Mouse (Mus musculus): ENCODE measurements around the gene Hus1.
A peak's percentile ranks its signal among the peaks of the same experiment; 100 is the strongest.

Hus1 gene

DNA sequence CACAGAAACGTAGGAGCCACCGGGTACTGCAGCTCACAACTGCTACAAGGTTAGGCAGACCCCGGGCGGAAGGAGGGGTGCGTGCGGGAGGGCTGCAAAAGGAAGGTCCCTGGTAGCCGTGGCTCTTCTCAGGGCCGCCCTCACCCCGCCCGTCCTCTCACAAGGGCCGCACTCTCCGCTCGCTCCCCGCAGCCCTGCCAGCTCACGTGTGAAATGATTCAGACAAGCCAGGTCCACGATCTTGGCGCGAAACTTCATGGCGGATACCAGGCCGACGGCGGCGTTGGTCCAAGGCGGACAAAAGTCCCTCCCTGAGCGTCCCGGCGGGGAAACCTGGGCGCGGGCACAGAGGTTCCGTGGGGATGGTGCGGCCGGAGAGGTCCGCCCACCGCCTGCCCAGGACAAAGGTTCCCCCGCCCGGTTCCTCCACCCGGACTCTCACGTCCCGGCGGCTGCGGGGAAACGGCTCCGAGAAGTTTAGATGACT is at the start of gene Hus1:
Hus1 (minus strand) TSS at position 339 of the 487 bp plus-strand sequence.
- peak; percentile 91 for DNase-seq (ENCODE audit: low spot score)

DNA sequence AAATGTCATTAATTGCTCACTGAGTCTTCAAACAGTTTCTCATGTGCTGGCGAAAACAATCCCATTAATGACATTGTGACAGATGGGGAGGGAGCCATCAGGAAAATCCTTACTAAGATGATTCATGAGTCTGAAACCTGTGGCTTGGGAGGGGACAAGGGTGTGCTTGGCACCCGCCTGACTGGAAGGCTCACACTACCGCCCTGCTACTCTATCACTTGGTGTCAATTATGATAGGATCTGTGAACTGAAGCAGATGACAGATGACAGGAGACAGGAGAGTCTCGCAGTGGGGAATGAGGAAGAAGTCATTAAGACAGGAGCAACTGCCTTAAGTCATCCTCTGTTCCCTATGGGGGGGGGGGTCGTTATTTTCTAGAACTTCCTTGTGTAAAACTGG is 49.5 kb upstream of the Hus1 start:
- no peak for DNase-seq (ENCODE audit: low spot score)

DNA sequence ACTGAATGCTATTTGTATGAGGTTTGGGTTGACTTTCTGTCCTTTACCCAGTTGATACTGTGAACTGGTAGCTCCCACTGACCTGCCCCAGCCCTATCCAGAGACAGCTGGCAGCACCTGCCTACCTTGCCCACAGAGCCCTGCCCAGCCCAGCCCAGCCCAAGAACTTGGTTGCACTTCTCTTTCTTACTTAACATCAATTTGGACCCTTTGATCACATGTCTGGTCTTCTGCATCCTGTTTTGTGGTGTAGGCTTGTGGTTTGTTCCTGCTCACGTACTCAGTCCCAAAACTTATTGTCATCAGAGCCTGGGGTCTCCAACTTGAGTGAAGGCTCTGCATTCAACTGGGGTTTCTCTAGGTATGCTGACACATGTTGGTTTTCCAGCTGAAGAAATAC is 49.0 kb upstream of the Hus1 start:
- no peak for DNase-seq (ENCODE audit: low spot score)

DNA sequence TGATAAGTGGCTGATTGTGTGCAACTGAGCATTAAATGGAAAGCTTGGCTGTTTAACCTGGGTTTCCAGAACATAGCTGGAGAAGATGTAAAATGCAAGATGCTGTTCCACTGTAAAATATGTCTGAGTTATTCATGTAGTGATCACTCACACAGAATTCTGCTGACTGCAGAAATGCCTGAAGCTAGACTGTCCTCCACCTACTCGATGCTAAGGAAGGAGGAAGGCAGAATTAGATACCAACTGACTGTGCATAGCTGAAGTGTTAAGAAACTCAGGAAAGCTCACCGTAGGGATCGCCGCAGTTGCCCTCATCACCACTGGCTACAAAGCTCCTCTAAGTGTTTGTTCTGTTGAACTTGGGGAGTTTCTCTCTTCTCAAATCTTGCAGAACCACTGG is 46.7 kb upstream of the Hus1 start:
- DNase-seq (ENCODE audit: low spot score), result no peak

DNA sequence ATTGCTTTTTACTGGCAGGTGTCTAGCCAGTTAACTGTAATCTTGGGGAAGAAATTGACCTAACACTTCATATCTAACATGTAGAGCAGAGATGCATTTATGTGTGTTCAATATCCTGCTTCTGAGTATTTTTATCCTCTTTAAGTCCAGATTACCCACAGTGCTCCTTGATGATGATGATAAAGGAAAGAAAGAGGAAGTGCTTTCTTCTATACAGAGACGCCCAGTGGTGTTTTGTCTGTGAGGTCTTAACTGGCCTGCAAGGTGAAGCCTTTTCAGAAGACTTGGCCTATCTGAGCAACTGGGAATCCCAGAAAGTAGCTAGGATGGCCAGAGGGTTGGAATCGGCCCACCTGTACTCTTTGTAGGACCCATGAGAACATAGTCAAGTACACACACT is 45.9 kb upstream of the Hus1 start:
- no peak for DNase-seq (ENCODE audit: low spot score)

DNA sequence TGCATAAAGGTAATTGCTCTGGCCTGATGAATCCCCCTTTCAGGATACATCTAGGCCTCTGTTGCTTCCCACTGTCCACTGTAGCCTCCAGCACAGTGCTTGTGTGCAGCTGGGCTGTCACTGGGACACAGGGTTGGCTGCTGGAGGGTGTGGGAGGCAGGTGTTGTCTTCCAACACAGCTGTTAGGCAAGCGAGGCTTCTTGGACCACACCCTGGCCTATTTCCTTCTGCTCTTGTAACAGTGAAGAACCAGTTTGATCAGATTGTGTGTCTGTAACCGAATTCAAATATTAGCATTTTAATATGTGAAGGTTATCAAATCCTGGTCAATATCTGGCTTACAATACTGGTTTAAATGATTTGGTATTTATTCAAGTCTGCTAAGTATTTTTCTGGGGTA is 40.9 kb upstream of the Hus1 start:
- DNase-seq (ENCODE audit: low spot score), result no peak

DNA sequence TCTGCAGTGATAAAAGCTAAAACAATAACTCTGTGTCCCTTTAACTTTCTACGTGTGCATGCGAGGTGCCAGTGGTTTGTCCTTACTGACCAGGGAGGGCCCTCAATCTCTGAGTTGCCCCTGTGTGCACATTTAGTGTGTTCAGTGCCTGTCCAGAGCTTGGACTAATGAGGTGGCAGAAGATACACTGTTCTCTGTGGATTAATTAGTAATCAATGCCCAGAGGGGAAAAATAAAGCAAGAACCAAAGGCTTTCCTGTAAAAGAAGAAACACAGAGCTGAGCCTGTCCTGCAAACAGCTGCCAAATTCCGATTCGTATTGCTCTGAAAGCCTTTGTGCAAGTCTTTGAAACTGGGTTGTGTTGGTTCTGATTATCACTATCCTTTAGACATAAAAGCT is 39.2 kb upstream of the Hus1 start:
- DNase-seq (ENCODE audit: low spot score), result no peak

DNA sequence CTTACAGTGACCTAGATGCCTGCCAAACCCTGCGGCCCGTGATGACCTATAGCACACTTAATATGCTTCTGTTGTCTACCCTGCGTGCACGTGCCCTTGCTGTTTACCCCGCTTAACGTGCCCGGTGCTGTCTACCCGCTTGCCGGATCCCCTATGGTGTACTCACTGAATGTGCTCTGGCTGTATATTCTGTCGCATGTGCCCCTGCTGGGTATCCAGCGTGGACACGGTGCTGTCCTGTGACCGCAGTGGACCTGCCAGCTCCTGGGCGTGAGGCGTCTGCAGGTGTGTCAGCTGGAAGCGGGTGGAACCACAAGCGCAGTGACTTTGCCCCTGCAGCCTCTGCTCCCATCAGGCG is 37.7 kb upstream of the Hus1 start, which contains the start of gene Sun3:
Sun3 (minus strand) TSS at position 289 of the 358 bp plus-strand sequence.
- peak; percentile 2 for DNase-seq (ENCODE audit: low spot score)

DNA sequence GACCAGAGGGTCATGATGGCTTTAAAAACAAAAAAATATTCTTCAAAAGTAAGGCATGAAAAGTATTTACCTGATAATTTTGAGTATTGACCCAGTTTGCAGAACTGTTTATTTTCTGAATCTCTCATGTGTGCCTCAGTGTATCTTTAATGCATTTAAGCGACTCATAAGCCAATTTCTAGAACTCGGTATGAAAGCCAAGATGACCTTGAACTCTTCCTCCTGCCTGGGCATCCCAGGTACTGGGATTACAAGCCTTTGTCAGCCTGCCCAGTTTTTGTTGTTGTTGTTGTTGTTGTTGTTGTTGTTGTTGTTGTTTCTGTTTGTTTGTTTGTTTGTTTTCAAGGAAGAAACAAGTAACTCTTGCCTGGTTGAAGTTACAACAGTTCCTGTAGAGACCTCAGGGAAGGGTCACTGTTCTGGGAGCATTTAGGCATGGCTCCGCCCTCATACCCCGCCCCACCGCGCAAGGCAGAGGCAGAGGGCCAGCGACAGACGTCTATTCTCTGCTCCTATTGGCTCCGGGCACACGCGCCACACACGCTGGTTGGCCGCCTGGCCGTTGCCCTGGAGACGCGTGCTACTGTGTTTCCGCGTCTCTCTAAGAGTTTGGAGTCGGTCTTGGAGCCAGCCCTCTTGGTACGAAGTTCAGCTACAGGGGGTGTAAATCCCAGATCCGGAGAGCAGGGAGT is 37.2 kb upstream of the Hus1 start, which contains the start of gene Gm11992:
Gm11992 (plus strand) TSS at position 584 of the 692 bp plus-strand sequence.
- DNase-seq (ENCODE audit: low spot score), result peak; percentile 58

DNA sequence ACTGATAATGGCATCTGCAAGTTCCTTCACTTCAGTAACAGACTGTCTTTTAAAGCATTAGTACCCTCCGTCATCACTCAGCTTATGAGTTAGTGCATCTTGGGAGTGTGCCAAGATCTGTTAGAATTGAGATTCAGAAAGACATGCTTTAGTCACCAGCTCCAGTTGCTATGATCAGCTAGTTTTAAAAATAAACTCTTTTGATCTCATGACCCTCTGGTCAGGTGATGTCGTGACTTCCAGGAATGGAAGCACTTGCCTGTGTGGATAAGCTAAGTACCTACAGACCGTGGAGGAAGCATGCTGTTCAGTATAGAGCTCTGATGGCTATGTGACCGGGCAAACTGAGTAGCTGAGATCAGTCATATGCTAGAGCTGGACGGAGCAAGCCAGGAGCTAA is 36.1 kb upstream of the Hus1 start:
- DNase-seq (ENCODE audit: low spot score), result no peak

DNA sequence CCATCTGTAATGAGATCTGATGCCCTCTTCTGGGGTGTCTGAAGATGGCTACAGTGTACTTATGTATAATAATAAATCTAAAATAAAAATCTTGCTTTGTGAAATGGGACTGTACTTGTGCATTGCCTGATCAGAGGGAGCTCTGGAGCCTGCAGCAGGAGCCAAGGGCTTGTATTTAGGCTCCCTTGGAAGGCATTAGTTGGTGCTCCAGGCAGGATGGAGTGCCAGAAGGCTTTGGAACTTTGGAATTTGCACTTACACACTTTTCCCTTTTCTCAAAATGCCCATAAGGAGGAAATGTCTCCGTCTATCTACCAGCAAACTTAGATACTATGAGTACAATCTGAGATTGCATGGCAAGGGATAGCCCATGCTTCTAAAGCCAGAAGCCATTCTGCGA is 35.6 kb upstream of the Hus1 start:
- no peak for DNase-seq (ENCODE audit: low spot score)

DNA sequence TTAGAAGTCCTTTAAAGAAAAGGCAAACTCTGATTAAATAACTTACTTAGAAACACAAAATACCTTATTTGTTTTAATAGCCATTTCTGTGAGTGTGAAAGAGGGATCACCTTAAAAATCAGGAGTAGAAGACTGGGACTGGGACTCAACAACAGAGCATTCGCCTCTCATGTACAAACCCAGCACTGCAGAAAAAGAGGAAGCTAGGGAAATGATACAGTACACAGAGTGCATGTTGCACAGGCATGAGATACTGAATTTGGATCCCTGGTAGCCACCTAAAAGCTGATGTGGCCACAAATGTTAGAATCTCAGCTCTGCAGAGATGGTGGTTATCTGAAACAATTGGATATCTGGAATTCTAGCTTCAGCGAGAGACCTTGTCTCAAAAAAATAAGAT is 20.5 kb upstream of the Hus1 start:
- no peak for DNase-seq (ENCODE audit: low spot score)

DNA sequence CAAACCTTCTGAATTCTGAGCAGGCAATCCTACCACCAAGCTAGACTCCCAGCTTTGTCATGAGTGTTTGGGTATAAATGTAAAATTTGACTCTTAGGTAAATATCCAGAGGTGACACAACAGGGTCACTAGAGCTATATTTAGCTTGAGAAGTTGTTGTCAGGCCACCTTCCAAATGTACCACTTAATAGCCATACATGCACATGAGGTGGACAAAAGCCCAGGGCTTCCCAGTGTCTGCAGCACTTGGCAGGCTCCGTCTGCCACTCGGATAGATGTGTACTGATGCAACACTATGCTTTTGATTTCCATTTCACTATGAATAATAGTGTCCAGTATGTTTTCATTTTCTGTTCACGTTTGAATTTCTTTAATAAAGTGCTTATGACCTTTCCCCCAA is 14.2 kb upstream of the Hus1 start:
- no peak for DNase-seq (ENCODE audit: low spot score)

DNA sequence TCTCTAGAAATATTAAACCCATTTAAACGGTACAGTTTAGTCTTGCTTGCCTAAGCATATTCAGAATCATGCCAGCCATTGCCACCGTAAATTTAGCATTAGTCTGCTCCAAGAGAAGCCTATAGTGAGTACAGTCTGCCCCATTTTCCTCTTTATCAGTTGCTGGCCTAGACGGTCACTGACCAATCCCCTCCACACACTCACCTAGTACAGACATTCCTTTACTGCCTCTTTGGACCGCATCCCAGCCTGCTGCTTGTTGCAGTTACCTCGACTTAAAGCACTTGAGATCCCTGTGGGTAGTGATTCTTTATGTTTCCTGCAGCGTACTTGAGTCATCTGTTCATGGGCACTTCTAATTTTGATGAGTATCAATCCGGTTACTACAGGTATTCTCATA is 13.8 kb upstream of the Hus1 start:
- DNase-seq (ENCODE audit: low spot score), result no peak

DNA sequence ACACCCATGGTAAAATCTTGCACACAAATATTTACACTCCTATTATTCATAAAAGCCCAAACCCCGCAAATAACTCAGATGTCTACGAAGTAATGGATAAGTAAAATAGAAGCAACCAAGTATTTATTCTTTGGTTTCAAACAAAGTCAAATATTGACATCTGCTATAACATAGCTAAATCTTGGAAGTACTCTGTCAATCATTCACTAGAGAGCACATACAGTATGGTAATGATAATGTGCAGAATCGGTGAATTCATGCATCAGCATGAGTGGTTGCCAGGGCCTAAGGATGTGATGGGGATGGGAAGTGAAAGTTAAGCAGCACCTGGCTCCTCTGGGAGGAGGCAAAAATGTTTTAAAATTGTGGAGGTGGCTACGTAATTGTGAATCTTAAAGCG is 9.2 kb upstream of the Hus1 start:
- DNase-seq (ENCODE audit: low spot score), result no peak

DNA sequence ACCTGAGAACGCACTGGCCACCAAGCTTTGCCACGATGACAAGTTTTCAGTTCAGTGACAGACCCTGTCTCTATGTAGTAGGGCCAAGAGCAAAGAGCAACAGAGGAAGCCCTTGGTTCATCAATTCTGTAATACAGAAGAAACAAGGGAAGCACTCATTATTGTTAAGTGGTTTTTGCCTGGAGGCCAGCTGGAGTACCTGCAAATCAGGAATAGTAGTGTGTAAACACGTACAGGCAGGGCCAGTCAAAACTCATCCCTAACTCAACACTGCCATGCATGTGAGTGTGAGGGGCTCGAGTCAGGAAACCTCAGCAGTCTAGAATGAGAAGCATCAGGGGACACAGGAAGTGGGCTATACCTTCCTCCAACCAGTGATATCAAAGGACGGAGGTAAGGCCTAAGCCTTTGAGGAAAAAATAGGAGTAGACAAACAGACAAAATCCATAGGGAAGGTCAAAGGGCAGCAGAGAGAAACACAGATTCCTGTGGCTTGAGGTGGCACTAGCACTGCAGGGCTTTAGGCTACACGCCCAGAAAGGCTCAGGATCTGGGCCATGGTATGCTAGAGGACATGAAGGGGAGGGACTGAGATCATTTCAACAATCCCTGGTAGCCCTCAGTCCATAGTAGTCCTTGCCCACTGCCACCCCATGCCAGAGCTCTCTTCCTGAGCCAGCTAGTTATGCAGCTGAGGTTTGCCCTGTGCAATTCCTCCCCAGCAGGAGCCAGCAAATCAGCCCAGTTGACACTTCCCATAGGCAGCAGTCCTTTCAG is 7.7 kb upstream of the Hus1 start:
- DNase-seq (ENCODE audit: low spot score), result no peak

DNA sequence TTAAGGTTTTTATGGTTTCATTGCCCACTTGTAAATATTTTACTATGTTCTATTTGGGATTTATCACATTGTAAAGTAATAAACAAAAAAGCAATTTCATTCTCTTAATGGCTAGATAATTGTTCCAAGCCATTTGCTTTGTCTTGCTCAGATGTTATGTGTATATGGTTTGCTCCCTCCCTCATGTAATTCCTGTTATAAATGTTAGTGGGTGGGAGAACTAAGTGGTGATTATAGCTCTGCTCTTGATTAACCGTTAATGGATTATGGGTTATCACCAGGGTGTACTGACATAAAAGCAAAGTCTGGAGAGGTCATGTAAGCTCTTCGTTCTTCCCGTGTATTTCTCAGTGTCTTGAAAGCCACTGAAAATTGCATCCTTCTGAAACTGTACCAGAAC is 3.7 kb upstream of the Hus1 start:
- no peak for DNase-seq (ENCODE audit: low spot score)

DNA sequence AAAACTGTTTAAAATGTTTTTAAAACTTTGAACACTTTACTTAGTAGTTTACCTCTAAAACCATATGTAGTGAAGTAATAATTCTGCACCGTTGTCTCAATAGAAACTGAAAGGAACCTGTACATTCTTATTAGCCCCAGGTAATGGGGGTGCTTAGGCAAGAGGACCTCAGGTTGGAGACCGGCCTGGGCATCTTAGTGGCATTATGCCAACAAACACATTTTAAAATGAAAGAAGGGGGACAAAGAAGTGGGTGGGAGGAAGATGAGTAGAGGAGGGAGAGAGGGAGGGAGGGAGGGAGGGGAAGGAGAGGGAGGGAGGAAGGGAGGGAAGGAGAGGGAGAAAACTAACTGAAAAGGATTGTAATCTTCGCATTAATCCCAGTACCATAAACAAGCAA is 357 bp upstream of the Hus1 start:
- DNase-seq (ENCODE audit: low spot score), result no peak

DNA sequence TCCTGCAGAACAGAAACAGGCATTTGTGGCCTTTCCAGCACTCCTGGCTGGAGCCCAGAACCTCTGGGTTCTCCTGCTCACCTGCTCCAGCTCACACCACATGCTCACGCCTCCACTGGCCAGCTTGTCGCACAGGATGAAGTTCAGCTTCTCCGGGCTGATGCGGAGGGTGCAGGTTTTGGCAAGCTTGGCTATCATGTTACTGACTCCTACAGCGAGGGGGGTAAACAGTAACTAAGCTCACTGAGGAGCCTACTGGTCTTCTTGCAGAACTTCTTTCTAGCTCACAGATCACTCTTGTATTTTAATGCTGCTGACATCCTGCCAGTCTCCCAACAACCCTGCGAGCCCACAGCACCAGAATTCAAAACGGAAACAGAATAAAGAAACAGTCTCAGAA is 575 bp downstream of the Hus1 start:
- DNase-seq (ENCODE audit: low spot score), result no peak

DNA sequence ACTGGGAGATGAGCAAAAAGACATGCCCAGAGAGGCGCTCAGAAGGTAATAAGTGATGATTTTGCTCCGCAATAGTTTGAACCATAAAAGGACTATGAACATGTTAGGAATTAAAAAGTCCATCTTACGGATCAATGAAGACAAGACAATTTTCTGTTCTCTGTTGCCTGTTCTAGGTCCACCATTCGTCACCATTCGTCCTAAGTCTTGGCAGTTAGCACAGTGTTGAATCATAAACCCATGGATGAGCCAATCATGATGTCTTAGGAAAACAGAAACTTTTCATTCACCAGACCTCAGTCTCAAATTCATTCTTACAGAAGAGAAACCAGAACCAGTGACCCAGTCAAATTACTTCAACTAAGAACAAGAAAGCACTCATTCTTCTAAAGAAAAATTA is 2.2 kb downstream of the Hus1 start:
- DNase-seq (ENCODE audit: low spot score), result no peak

DNA sequence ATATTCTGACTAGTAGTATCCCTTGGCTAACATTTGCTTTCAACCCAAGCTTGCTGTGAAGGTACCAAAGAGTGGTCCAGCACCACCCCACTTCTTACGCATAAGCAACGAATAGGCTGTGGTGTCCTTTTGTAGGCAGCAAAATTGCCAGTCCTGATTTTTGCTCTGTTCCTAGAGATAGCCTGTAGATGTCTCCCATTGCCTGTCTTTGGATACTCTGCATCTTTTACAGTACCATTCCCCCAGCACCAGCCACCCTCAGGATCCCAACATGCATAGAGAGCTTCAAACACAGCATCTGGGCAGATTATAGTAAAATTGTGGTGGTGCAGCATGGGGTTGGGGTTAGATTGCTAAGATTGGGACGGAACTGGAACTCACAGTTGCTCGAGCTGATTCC is 22.9 kb downstream of the Hus1 start:
- no peak for DNase-seq (ENCODE audit: low spot score)

DNA sequence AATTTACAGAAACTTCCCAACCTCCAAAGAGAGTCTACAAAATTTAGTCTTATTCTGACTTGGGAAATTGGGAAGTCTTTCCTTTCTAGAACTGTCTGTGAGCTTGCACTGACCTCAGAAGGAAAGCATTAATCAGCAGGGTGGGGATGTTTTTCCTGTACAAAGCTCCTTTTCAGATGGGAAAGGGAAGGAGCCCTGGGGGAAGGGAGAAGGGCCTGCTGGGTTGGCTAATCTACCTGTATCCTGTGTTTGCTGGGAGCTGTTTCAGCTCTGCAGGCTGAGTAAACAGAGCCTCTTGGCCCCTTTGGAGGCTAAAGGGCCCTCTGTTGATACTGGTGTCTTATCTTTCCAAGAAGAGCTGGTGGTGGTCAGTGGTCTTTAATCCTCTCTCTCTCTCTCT is 24.9 kb downstream of the Hus1 start:
- no peak for DNase-seq (ENCODE audit: low spot score)

DNA sequence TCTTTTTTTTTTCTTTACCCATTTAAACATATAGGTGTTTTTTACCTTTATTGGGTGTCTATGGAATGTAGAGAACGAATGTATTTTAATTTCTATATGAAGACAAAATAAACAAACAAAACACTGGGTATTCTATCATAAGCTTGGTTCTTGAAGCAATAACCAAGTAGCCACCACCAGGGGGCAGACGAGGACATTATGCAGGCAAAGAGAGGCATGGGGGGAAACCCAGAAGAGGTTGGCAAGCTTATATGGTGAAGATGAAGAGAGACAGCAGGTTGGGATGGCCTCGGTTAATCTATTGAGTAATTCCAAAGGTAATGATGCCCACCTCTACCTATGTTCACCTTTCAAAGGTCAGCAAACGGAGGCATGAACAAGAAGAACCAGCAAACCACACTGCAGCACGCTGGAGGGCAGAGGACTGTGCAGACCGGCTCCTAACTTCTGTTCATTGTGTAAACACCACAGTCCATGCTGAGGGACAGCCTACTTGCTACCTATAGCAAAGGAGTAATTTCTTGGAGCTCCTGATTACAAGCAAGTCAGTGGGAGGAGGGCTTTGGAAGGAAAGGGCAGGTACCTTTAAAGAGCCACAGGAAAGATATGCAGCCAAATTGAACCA is 27.6 kb downstream of the Hus1 start:
- DNase-seq (ENCODE audit: low spot score), result peak; percentile 36
